Mouse (Mus musculus) ES-E14 (cell line): Measurements from ENCODE around the gene Rbm47. TPM values are rescaled to one million over a fixed set of nuclear protein-coding genes. Genes with fewer than 3 reads are reported as not detected.
A peak's percentile ranks its signal among the peaks of the same experiment; 100 is the strongest.

Source experiments
- DNase-seq: peaks from one replicate; pipeline ENCODE4 v3.0.0-alpha.2; 2013; ENCODE audit warnings: low read depth, low spot score
- H3K27ac ChIP-seq: 2 replicates; pipeline ENCODE4 v1.5.1; 2012; ENCODE audit warnings: low read depth, mild to moderate bottlenecking, low read length, moderate library complexity, mixed read lengths; ENCODE audit not compliant: poor library complexity, insufficient read depth, severe bottlenecking
- H3K36me3 ChIP-seq: 2 replicates; pipeline ENCODE4 v1.6.1; 2012; ENCODE audit warnings: mild to moderate bottlenecking, low read length, moderate library complexity, mixed read lengths; ENCODE audit not compliant: control insufficient read depth, poor library complexity, insufficient read depth, severe bottlenecking
- H3K4me1 ChIP-seq, 2 experiments: fragments of 150-350 bp in 1 of 2; sonication (generic) in 1 of 2; 2 replicates each; pipeline ENCODE4 v1.6.1; 2012; ENCODE audit warnings: low read length in 2 of 2, mild to moderate bottlenecking in 1 of 2, mixed read lengths in 1 of 2; ENCODE audit not compliant: control insufficient read depth in 2 of 2, insufficient read depth in 2 of 2, poor library complexity in 1 of 2
- H3K4me3 ChIP-seq, 2 experiments: fragments of 150-350 bp in 1 of 2; sonication (generic) in 1 of 2; 2 replicates each; pipeline ENCODE4 v1.5.1; 2012; ENCODE audit warnings: low read length in 2 of 2, low read depth in 1 of 2, mild to moderate bottlenecking in 1 of 2, mixed read lengths in 1 of 2; ENCODE audit not compliant: insufficient read depth in 1 of 2, poor library complexity in 1 of 2, severe bottlenecking in 1 of 2
- H3K9ac ChIP-seq: 2 replicates; pipeline ENCODE4 v1.6.1; 2012; ENCODE audit warnings: low read depth, mild to moderate bottlenecking, low read length, mixed read lengths; ENCODE audit not compliant: poor library complexity, insufficient read depth, severe bottlenecking
- H3K9me3 ChIP-seq: fragments of 150-350 bp; sonication (generic); 2 replicates; pipeline ENCODE4 v1.6.1; 2012; ENCODE audit warnings: low read depth, mild to moderate bottlenecking, low read length; ENCODE audit not compliant: control insufficient read depth, insufficient read depth
- CHD2 ChIP-seq: IDR thresholded peaks from 2 replicates; pipeline ENCODE4 v1.6.1; 2014; ENCODE audit warnings: mild to moderate bottlenecking, low read depth, low read length, inconsistent platforms
- HCFC1 ChIP-seq: IDR thresholded peaks from 2 replicates; pipeline ENCODE4 v1.6.1; 2012; ENCODE audit warnings: low read length, inconsistent platforms, borderline replicate concordance; ENCODE audit not compliant: insufficient read depth
- MAFK ChIP-seq: IDR thresholded peaks from 2 replicates; pipeline ENCODE4 v1.6.1; 2014; ENCODE audit warnings: mild to moderate bottlenecking, low read depth, low read length, inconsistent platforms; ENCODE audit not compliant: insufficient read depth
- ZC3H11A ChIP-seq: IDR thresholded peaks from 2 replicates; pipeline ENCODE4 v1.6.1; 2012; ENCODE audit warnings: low read depth, mild to moderate bottlenecking, inconsistent platforms, low read length, borderline replicate concordance
- ZNF384 ChIP-seq: IDR thresholded peaks from 2 replicates; pipeline ENCODE4 v1.6.1; 2012; ENCODE audit warnings: low read depth, low read length, inconsistent platforms
- in situ Hi-C, 2 experiments: fragments of 600-800 bp; cut with MboI; formaldehyde crosslinking; loops; one replicate each; pipeline ENCODE4 v1.15.1; 2025; ENCODE audit warnings: low sequenced_read_pairs in 2 of 2, inconsistent platforms in 1 of 2; ENCODE audit not compliant: unreplicated experiment in 2 of 2
- total RNA-seq: library from RNA; depleted of rRNA; stranded (reverse); fragments of 300-350 nt; gene quantifications from 2 replicates; pipeline ENCODE4 v1.2.3, GENCODE M21; 2012; rRNA removed

Rbm47 gene
- total RNA-seq, 1 experiment = 13.4 TPM

- no peak overlapping the region for H3K27ac ChIP-seq
Measured at GRCm38 (mm10) chr5:65986426-65986825, 186.5 kb downstream of the Rbm47 start.

GRCm38 (mm10) chr5:65975731-65976130 lies 197.2 kb downstream of the Rbm47 start:
- Histone ChIP-seq H3K9me3 (no peaks in the 10 kb centered on the region), H3K9ac (peak overlapping the region; percentile 79), H3K36me3 (peaks cover 4% of the 10 kb centered on the region), H3K4me3 (peak overlapping the region; percentile 45 to 62), H3K4me1 (peaks cover 2% of the 10 kb centered on the region in 2 experiments; a peak in 3 of 4 replicates), H3K27ac (peak overlapping the region; percentile 95)
- in situ Hi-C loops = no loop called here
- DNase-seq = no peak
- no peak for TF ChIP-seq ZNF384
- no peak for TF ChIP-seq MAFK
- no peak for TF ChIP-seq ZC3H11A
- no peak for TF ChIP-seq HCFC1
- TF ChIP-seq CHD2 = no peak

More at GRCm38 (mm10) chr5:65986426-65986825, 186.5 kb downstream of the Rbm47 start:
- no peak for DNase-seq
- Histone ChIP-seq H3K4me1 (peaks cover 0 to under 1% of the 10 kb centered on the region in 2 experiments; a peak in 1 of 4 replicates), H3K36me3 (no peaks in the 10 kb centered on the region), H3K9me3 (no peaks in the 10 kb centered on the region), H3K9ac (no peak overlapping the region), H3K4me3 (no peak overlapping the region)
- in situ Hi-C loops = no loop called here
- TF ChIP-seq MAFK (no peak), ZNF384 (no peak), CHD2 (no peak), ZC3H11A (no peak), HCFC1 (no peak)

- TF ChIP-seq ZNF384 (no peak), CHD2 (no peak), ZC3H11A (no peak), MAFK (no peak), HCFC1 (no peak)
- Histone ChIP-seq H3K4me1 (peaks cover 0 to 2% of the 10 kb centered on the region in 2 experiments; a peak in 3 of 4 replicates), H3K27ac (no peak overlapping the region; the same call in 1 of the 2 replicates), H3K9me3 (no peaks in the 10 kb centered on the region), H3K4me3 (no peak overlapping the region), H3K9ac (no peak overlapping the region), H3K36me3 (peaks cover 5% of the 10 kb centered on the region)
- no peak for DNase-seq
- in situ Hi-C loops = no loop called here
Measured at GRCm38 (mm10) chr5:65973189-65973588, 199.7 kb downstream of the Rbm47 start.

- Histone ChIP-seq H3K27ac (no peak overlapping the region), H3K36me3 (peaks cover 5% of the 10 kb centered on the region), H3K9ac (no peak overlapping the region), H3K4me1 (no peaks in the 10 kb centered on the region; a peak in 1 of 4 replicates), H3K4me3 (peak overlapping the region; percentile 60 to 66; a peak in 3 of 4 replicates), H3K9me3 (no peaks in the 10 kb centered on the region)
- DNase-seq = no peak
- no peak for TF ChIP-seq MAFK
- 0 out of 2 replicates have a peak, but pooled peaks have one; percentile 9 for TF ChIP-seq ZC3H11A
- in situ Hi-C loops = no loop called here
Measured at GRCm38 (mm10) chr5:65968004-65968403, 204.9 kb downstream of the Rbm47 start.

GRCm38 (mm10) chr5:65967091-65967490 lies 205.8 kb downstream of the Rbm47 start:
- in situ Hi-C loops = no loop called here

More at GRCm38 (mm10) chr5:65967091-65967490, 205.8 kb downstream of the Rbm47 start:
- Histone ChIP-seq H3K4me1 (no peaks in the 10 kb centered on the region; a peak in 1 of 4 replicates), H3K36me3 (peaks cover 5% of the 10 kb centered on the region), H3K4me3 (peak overlapping the region; percentile 60 to 66), H3K9ac (peak overlapping the region; percentile 58; the same call in 1 of the 2 replicates), H3K9me3 (no peaks in the 10 kb centered on the region), H3K27ac (peak overlapping the region; percentile 65)
- DNase-seq = no peak
- TF ChIP-seq ZNF384 = no peak
- no peak for TF ChIP-seq ZC3H11A
- no peak for TF ChIP-seq CHD2

Other genes starting within 250 kb of the Rbm47 start
- gene Chrna9, start 238.2 kb downstream of the Rbm47 start, total RNA-seq = 11.2 and 23.5 TPM in 2 replicates
- 0.36 and 0.74 TPM in 2 replicates for gene 9130230L23Rik, start 168.8 kb downstream of the Rbm47 start, total RNA-seq
- gene Nsun7, start 86.8 kb upstream of the Rbm47 start, total RNA-seq = 0.04 TPM in 1 of 2 replicates, not detected in the other